Mouse (Mus musculus): ENCODE measurements around the gene Sv2c.
"Not testable (repeated sequence)": the region's sequence is repeated elsewhere in the genome, so short reads cannot be mapped to it uniquely, and the experiment has no call there.

The Sv2c gene

GRCm38 (mm10) chr13:96132401-96132816, at the start of gene Sv2c:
Sv2c (minus strand) TSS chr13:96132577.
- CTCF ChIA-PET: interaction anchor here (0.8 kb wide), 1 partner anchor 72 kb away, joined by 24 read pairs; no protein-coding TSS in a partner anchor

DNA sequence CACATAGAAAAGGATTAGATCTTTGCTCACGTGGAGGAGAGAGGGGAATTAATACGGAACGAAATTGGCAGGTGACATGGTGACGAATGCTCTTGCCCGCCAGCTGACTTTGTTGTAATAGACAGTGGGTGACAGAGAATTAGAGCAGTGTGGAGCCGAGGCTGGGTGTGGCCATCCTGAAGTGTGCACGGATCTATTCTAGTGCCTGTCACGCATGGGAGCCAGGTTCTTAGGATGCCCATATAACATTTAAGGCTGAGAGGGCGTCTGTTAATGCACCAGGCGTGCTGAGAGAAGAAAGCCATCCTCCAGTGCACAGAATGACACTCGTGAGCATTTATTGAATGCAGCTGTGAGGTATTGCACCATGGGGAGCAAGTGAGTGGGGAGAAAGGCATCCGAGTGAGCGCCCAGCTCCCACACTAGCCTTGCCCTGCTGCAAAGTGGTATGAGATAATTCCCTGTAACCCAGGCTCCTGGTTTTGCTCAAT, 48.3 kb upstream of the Sv2c start:
- CTCF ChIA-PET: no interaction called here

- CTCF ChIA-PET: no interaction called here
Measured at GRCm38 (mm10) chr13:96175591-96176212, 43.3 kb upstream of the Sv2c start.

DNA sequence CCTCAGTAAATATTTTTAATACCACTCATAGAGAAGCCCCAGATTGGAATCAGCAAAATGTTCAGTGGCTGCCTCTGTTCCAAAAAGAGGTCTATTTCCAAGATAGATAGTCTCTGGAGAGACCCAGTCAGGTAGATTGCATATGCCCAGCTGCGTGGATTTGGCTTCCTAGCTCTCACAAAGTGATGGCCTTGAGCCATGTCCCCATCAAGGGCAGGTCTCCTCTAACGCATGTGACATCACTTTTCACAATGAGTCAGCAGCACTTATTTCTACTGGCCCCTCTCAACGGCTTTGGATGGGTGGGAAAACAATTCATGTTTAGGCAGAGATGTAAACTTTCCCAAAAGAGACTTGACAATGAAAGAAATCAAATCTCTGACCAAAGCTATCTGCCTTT, 41.3 kb upstream of the Sv2c start:
- CTCF ChIA-PET: interaction anchor here (0.6 kb wide), 1 partner anchor 10 kb away, joined by 5 read pairs; no protein-coding TSS in a partner anchor

GRCm38 (mm10) chr13:96172290-96172689, 39.9 kb upstream of the Sv2c start:
- CTCF ChIA-PET: no interaction called here

DNA sequence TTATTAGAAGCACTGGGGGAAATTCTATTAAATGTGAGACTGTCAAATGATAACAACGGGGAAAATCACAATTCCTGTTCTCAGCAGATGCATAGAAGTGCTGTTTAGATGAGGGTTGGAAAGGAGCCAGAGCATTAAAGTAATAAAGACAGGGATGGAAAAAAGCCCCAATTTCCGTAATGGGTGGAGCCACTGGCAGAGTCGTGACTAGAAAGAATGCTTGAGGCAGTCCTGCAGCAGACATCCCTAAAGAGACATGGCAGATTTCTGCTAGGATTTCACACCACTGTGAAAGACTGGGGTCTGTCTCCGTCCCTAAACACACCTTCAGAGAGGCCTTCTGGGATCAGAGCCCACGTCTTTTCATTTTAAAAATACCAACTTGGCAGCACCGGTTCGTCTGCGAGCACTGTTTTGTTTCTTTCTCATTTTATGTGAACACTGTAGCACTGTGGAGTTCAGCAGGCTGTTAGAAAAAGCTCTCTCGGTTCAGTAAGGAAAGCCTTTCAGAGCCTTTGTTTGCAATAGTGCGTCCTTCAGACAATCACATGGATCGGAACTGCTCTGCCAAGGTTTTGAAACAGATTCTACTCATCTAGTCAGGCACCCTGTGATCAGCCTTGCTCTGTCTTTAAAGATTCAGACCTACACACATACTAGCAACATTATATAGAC, 36.8 kb upstream of the Sv2c start:
- CTCF ChIA-PET: no interaction called here

- CTCF ChIA-PET: no interaction called here
Measured at GRCm38 (mm10) chr13:96166593-96166992, 34.2 kb upstream of the Sv2c start.

DNA sequence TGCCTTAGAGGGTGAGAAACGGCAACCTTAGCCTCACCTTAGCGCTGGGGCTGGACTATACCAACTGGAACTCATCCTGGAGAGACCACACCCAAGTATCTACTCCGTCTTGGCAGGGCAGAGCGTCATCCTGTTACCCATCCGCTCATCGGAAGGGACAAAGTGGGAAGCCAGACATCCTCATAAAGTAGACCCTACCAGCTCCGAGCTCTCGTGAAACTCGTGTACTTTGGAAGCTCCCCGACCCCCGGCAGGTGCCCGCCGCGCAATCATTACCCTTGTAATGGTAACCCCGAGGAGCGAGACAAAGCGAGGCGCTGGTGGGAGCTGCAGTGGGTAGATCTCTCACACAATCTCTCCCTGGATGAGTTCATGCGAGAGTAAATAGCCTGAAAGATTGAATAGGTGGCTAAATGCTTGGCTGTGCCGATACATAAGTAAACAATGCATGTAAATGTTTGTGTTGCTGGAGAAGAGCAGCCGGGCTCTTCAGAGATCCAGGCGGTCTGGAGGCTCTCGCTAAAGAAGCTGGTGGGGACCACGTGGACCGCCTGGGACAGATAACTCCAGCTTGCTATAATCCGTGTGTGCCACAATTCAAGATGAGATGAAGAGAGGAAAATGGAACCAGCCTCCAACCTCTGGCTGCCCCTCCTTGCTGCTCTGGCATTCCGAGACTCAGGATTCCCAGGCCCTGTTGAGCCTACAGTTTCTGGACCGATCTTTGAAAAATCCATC, 1.2 kb upstream of the Sv2c start:
- CTCF ChIA-PET: interaction anchor here (0.8 kb wide), 1 partner anchor 73 kb away, joined by 24 read pairs; no protein-coding TSS in a partner anchor

GRCm38 (mm10) chr13:96132833-96133232, 456 bp upstream of the Sv2c start:
- CTCF ChIA-PET: interaction anchor here (0.8 kb wide), 1 partner anchor 73 kb away, joined by 24 read pairs; no protein-coding TSS in a partner anchor

DNA sequence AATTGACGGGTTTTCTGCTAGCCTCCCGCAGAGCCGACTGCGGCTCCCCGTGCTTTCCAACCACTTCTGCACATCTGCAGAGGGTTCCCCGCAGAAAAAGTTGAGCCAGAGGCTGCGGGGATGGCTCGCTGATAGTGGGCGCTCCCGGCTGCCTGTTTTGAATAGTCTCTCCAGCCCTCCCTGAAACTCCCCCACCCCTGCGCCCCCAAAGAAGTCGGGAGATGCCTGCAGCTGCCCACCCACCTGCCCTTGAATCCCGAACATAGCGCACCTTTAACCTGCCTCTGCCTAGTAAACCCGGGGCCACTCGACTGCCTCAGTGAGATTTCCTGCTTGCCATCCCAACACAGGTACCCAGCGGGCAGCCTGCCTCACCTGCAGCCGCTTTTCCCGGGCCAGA, 466 bp downstream of the Sv2c start:
- CTCF ChIA-PET: no interaction called here

- CTCF ChIA-PET: interaction anchor here (0.6 kb wide), 1 partner anchor 166 kb away, joined by 6 read pairs; no protein-coding TSS in a partner anchor
Measured at GRCm38 (mm10) chr13:96131050-96131449, 1.3 kb downstream of the Sv2c start.

- CTCF ChIA-PET: no interaction called here
Measured at GRCm38 (mm10) chr13:96129081-96129480, 3.3 kb downstream of the Sv2c start.

GRCm38 (mm10) chr13:96126669-96127068, 5.7 kb downstream of the Sv2c start:
- CTCF ChIA-PET: interaction anchor here (0.8 kb wide), 1 partner anchor 12 kb away, joined by 3 read pairs; no protein-coding TSS in a partner anchor

DNA sequence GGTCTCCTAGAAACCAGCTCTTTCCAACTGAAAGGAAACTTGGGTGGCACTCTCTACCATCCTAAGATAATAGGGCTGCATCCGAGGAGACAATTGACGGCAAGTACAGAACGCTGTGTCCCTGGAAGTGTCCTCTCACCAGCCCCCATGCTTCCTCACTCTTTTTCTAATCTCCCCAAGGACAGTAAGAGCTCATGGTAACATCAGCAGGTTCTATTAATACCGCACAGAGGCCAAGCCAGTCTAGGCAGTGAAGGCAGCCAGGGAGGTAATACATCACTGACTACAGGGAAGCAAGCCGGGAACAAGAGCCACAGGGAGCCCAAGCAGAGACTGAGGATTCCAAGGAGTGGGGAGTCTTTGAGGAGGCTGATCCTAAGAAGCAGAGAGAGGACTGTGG, 7.4 kb downstream of the Sv2c start:
- CTCF ChIA-PET: no interaction called here

DNA sequence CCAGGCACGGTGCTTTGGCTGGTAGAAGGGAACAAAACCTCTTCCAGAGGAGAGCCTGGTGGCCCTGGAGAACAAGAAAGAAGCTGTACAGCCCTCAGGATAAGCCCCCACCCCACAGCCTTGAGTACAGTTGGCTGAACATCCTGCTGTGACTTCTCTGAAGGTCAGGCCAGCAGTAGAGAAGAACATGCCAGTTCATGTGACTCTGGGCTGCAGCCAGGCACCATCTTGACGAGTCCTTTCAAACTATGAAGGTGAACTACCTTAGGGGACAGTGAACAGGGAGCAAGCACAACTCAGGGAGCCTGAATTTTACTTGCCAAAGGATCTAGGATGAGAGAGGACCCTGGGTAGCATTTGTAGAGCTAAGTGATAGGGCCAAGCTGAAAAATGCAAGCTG, 19.7 kb downstream of the Sv2c start:
- CTCF ChIA-PET: no interaction called here

- CTCF ChIA-PET: no interaction called here
Measured at GRCm38 (mm10) chr13:96110767-96111166, 21.6 kb downstream of the Sv2c start.

DNA sequence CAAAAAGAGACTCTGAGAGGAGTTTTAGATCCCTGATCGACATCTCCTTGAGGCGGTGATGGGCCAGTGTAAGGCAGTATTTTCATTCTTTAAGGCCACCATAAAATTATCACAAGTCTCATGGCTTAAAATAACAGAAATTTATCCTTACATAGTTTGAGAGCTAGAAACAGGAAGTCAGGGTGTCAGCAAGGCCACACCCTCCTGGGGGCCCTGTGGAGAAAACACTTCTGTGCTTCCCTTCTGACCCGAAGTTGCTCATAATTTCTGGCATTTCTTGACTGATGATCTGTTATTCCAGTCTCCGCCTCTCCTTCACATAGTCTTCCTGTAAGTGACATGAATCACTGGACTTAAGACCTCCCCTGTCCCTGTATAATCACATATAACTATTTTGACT, 26.0 kb downstream of the Sv2c start:
- CTCF ChIA-PET: no interaction called here

DNA sequence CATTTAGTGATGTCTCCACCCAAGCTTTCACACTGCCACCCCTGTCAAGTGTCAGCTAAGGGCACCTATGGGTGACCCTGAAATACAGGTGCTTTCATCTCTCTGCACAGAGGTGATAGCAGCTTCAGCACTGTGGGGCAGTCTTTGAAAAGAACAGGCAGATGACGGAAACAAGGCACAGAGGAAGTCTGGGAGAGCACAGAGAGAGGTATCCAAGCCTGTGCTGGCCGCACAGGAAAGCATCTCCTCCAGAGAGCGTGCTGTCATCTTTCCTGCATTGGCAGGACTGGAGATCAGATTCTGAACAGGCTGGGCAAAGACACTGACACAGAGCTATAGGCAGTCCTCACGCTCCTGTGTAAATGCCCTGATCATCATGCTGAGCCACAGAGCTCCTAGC, 41.4 kb downstream of the Sv2c start:
- CTCF ChIA-PET: no interaction called here

GRCm38 (mm10) chr13:96085581-96086302, 46.6 kb downstream of the Sv2c start:
- CTCF ChIA-PET: no interaction called here

DNA sequence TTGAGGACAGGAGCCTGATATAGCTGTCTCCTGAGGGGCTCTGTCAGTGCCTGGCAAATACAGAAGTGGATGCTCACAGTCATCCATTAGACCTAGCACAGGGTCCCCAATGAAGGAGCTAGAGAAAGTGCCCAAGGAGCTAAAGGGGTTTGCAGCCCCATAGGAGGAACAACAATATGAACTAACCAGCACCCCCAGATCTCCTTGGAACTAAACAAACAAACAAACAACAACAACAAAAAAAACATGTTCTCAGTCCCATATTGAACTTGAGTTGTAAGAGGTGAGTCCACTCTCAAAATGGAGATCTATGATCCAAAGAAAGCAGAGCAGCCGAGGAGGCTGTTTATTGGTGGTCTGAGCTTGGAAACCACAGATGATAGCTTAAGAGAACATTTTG, 50.6 kb downstream of the Sv2c start, which contains the start of gene Gm17190:
Gene Gm17190, plus strand, starts transcription at position 301 of the 400 bp plus-strand sequence.
- CTCF ChIA-PET: not testable (repeated sequence)

DNA sequence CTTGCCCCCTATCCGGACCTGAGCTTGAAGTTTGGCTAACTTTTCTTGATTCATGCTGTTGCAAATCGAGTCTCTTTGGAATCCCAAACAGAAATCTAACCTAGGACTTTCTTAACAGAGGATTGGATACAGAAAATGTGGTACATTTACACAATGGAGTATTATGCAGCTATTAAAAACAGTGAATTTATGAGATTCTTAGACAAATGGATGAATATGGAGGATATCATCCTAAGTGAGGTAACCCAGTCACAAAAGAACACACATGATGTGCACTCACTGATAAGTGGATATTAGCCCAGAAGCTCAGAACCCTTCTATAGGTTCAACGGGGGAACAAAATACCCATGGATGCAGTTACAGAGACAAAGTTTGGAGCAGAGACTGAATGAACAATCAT, 51.1 kb downstream of the Sv2c start, which contains the start of gene Gm20075:
Gene Gm20075, minus strand, starts transcription at position 101 of the 400 bp plus-strand sequence.
- CTCF ChIA-PET: not testable (repeated sequence)

- CTCF ChIA-PET: no interaction called here
Measured at GRCm38 (mm10) chr13:96073555-96073954, 58.8 kb downstream of the Sv2c start.
